Mouse (Mus musculus): ENCODE data around the gene P2ry1. TPM values are rescaled to one million over a fixed set of nuclear protein-coding genes. Genes with fewer than 3 reads are reported as not detected.

The P2ry1 gene
- total RNA-seq (2017) = 13.8 and 22.4 TPM in 2 replicates

DNA sequence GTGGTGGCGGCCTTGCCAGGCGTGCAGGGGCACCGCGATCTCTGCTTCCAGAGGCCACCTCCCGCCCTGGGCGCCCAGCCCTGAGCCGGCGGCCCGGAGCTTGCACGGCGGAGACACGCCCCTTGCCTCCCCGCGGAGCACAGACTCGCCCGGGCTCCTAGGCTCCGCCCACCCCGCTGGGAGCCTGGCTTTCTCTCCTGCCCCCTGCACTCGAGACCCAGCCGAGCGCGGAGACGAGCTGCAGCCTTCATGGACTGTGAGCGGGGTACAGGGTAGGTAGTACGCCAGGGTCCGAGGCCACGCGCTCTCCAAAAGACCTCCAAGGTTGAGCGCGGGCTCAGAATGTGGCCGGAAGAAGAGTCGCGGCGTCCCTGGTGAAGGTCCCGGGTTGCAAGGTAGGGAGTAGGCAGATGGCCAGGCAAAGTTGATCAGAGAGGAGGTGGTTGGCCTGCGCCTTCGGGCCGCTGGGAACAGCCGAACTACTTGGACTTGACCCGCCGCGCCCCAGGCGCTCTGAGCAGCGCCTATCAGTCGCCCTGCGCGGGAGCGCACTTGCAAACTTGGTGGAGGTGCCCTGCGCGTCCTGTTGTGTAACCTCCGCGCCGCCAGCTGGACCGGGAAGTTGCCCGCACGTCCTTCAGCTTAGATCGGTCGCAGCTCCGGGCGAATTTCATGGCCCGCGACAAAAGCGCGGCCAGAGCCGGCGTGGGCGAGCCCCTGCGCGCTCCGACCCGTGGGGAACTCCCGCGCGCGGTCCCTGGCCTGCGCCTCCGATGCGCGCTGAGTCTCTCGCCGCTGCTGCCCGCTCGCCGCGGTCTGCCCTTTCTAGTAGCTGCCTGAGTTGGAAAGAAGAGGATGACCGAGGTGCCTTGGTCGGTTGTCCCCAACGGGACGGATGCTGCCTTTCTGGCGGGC, at the start of gene P2ry1:
Gene P2ry1, plus strand, starts transcription at position 209 of the 915 bp plus-strand sequence.
- peak; percentile 82 for ATAC-seq (replicated peaks; ENCODE audit: low read depth, poor library complexity, severe bottlenecking)

DNA sequence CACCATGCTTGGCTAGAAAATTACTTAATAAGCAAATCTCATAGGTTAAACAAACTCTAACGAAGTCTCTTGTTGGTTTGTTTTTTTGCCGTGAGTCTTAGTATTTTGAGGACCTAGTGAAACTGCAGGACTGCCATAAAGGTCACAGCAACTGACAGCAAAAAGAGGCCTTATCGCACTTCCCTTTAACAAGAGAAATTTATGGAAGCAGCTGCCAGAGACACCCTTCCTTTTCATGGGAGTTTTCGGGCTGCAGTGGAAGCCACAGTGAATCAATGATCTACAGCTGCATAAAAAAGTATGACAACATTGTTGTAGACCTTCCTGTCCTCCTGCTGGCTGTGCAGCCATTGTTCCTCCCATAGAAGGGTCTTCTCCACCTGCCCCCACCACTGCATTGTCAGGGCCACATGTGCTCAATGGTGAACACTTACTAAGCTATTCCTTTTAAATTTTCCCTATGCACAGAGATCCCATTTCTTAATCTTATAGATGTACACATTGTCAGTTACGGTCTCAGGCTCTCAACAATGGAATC, 49.3 kb upstream of the P2ry1 start:
- 0 out of 2 replicates have a peak, but pooled peaks have one; percentile 15 for ATAC-seq (replicated peaks; ENCODE audit: low read depth, poor library complexity, severe bottlenecking)

DNA sequence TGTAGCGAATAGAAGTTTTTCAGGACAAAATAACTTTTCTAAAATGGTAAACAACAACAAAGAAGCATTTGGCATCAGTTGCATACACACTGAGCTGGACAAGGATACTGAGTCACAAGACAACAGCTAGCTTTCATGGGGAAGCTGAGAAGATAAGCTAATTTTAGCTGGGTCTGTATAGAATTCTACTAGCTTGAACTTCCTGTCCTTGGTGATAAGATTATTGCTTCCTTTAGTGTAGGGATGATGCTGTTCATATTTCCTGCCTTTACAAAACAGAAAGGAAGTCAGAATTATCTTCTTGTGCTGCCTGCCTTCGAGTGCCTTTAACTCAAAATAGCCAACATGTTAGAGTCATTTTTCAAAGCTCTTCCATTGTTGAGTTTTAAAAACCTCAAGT, 48.5 kb upstream of the P2ry1 start:
- peak; percentile 58 for ATAC-seq (replicated peaks; ENCODE audit: low read depth, poor library complexity, severe bottlenecking)

DNA sequence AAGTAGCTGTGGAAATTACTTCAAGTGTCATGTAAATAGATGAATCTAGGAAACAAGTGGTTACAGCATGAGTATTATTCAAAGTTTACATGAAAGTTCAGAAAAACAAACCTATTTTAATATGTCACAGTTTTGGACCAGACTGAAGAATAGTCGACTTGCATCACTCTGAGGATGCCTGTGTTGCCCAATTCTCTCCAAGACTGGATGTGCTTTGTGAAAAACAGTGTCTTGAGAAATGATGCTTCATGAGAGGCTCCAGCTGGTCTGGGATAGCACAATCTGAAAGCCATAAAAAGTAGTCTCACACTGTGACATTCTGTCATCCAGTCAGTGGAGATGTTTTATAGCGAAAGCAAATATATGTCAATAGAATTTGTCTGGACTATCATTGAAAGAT, 43.8 kb upstream of the P2ry1 start:
- no peak for ATAC-seq (replicated peaks; ENCODE audit: low read depth, poor library complexity, severe bottlenecking)

DNA sequence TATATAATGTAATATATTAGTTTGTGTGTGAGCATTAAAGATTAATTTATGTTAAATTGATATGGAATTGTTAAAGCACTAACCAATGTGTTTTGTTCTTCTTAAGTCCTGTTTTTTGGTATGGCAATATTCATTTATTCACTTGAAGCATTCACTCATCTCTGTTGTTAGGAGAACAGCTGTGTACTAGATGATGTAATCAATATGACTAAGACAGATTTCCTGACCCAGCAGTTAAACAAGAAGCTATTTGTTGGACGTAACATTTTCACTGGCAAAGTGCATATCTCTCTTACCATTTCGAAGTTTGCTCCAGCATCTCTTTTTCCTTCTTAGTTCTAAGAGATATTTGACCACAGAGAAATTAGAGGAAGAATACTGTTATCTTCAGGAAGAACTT, 37.5 kb upstream of the P2ry1 start:
- ATAC-seq (replicated peaks; ENCODE audit: low read depth, poor library complexity, severe bottlenecking) = no peak

DNA sequence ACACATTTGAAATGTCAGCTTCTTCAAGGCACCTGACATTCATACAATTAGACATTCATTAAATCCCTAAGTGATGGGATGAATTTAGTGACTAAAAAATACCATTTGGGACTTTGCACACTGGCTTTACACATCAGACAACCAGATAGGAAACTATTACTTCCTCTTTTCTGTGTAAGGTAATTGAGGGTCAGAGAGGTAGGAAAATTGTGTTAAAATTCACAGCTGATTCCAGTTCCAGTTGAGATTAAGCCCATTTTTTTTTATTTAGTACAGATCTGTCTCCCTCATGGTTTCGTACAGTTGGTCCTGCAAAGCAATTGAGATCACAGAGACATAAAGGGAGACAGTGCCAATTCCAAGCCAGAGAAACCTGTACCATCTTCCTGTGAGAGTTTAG, 27.7 kb upstream of the P2ry1 start:
- ATAC-seq (replicated peaks; ENCODE audit: low read depth, poor library complexity, severe bottlenecking) = peak; percentile 47; the same call in 1 of the 2 replicates

DNA sequence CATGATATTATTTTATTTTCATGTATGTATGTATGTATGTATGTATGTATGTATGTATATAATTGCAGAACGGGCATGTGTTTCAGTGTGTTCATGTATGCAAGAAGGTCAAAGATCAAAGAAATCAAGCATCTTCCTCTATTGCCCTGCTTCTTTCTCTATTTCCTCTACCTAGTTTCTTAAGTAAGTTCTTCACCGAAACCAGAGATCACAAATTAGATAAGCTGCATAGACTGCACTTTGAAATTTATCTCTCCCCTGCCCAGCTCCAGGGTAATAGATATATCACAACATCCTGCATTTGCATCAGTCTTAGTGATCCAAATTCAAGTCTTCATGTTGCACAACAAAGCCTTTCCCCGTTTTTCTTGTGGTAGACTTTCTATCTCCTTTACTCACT, 20.5 kb upstream of the P2ry1 start:
- no peak for ATAC-seq (replicated peaks; ENCODE audit: low read depth, poor library complexity, severe bottlenecking)

DNA sequence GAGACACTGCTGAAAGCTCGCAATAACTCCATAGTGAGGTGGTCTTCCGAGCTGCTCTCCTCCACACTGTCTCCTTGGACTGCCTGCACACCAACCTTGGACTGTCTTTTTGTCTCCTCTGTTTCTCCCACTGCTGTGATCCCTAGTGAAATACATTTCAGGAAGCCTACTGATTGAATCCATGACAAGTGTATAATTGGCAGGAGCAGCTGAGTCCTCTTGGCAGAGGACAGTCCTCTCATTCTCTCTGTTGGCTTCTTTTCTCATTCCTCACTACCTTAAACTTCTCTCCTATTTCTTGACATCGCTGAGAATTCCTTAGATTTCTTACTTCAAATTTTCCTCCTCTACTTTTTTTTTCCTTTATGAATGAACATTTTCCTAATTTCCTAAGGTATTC, 4.5 kb upstream of the P2ry1 start:
- no peak for ATAC-seq (replicated peaks; ENCODE audit: low read depth, poor library complexity, severe bottlenecking)

DNA sequence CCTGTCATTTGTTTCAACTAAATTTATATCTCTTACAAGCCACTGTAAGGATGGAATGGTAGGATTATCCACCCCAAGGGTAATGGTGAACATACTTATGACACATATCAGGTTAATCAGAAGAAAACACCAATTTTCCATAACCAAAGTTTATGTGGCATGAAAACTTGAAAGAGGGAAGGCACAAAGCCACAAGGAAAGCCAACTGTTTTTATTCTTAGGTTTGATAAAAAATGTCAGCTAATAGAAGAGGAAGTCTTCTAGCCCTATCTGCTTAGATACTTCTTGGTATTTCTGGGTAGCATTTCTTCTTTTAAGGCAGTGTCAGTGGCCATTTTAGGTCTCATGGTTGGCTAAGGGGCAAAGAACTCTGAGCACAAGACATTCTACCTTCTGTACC, 2.9 kb upstream of the P2ry1 start:
- peak; percentile 16; the same call in 1 of the 2 replicates for ATAC-seq (replicated peaks; ENCODE audit: low read depth, poor library complexity, severe bottlenecking)

DNA sequence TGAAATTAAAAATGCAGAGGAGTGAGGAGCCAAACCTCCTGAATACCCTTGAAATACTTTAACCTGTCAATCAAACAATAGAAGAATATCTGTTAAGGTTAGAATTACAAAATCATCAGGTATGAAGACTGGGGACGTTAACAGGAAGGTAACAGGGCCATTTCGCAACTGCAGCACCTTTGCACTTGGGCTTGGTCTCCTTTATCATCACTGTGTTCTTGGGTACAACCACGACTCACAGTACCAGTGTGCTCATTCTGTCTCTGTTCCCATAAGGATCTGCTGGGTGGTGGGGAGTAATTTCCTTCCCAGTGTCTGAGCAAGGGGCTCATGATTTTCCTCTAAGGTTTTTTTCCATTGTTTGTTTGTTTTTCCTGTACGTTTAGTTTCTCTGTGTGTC, 1.8 kb upstream of the P2ry1 start:
- ATAC-seq (replicated peaks; ENCODE audit: low read depth, poor library complexity, severe bottlenecking) = no peak

DNA sequence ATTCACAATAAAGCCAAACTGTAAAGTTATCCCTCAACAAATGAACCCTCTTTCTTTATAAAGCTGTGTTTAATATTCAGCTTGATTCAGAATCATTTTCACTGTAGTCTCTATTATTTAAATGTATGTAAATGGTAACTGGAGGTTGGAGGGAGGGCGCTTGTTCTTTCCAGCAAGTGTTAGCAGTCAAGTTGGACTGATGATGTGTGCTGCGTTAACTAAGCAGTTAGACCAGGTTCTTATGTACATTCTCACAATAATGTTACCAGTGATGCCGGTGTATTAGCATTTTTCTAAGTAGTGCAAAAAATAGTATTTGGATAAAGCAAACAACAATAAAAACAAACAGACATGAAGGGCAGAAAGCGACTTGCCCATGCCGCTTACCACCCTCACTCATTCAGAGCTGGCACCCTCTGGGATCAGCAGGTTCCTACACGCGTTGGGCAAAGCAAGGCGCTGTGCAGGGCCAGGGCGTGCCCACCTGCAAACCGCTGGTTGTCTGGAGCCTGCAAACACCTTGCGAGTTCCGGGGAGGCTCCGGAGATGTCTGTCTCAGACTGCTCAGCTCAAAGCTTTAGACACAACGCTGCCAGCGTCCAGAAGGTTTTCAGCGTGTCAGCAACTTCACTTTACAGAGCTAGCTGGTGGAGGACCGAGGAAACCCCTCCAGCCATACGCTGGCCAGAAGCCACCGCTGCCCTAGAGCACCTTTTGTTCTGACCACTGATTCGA, 576 bp upstream of the P2ry1 start:
- peak; percentile 30 for ATAC-seq (replicated peaks; ENCODE audit: low read depth, poor library complexity, severe bottlenecking)

DNA sequence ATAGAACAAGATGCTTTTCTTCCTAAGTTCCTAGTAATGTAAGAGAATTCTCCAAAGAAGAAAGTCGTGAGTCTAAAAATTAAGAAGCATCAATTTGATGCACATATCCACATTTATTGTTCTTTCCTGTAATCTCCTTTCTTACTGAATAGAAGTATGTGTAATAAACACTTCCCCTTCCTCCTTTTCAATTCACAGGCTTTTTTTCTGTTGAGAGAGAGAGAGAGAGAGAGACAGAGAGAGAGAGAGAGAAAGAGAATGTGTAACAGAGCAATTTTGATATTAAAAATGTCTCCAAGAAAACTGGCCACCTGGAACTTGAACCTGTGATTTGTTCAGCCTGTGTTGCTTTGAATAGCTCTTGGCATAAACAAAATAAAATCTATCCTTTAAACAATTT, 2.0 kb downstream of the P2ry1 start:
- ATAC-seq (replicated peaks; ENCODE audit: low read depth, poor library complexity, severe bottlenecking) = no peak

DNA sequence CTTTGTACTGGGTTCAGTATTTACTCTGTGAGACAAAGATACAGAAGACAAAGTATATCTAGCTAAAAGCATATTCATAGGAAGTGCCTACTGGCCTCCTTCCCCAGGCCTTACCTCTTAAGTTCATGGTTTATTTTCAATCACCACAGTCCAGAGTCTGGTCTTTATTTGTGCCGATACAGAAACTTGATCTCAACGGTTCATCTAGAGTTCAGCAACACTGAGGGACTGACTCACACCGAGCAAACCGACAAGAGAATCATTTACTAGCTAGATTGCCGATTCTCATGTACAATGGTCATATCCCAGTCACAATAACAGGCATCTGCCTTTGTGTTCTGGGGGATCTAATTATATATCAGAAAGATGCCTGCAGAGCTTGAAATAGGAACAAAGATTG, 9.1 kb downstream of the P2ry1 start:
- ATAC-seq (replicated peaks; ENCODE audit: low read depth, poor library complexity, severe bottlenecking) = no peak

DNA sequence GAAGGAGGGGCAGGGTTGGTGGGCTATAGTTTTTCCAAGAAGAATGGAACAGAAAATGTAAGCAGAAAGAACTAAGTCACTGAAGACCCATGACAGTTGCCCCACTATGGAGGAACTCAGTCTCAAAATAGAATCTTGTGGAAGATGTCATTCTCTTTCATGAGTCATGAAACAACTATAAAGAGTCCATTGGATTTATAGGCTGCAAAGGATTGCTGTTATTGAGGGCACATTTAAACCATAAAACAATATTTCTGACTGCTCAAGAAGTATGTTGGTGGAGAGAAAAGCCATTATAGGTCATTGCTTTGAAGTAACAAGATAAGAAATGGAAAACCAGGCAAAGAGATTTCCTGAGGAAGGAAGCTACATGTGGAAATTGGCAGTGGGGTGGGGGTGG, 10.0 kb downstream of the P2ry1 start:
- no peak for ATAC-seq (replicated peaks; ENCODE audit: low read depth, poor library complexity, severe bottlenecking)

DNA sequence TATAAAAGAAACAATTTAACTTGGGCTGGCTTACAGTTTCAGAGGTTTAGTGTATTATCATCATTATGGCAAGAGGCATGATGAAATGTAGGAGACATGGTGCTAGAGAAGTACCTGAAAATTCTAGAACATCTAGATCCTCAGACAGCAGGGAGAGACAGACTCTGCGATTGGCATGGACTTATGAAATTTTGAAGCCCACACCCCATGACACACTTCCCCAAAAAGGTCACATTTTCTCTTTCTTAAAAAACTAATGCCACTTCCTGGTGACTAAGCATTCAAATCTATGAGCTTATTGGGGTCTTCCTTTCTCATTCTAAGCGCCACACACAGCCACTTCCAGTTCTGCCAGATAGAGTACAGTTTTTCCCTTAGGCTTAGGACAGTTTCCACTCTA, 14.1 kb downstream of the P2ry1 start:
- peak; percentile 83 for ATAC-seq (replicated peaks; ENCODE audit: low read depth, poor library complexity, severe bottlenecking)

DNA sequence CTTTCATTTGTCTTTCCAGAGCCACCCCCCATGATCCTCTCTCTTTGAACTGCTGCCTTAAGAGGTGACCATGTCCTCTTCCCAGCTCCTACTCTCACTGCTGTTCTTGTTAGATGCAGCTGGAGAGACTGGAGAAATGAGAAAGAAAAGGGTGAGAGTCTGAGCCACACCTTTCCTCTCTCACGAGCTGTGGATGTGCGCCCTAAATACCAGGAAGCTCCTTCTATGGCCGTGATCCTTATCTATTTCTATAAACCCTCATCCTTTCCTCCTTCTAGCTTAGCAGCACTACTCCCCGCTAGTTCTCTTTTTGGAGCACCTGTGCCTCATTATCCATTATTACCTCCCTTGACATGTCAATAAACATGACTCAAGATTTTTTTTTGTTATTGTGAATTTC, 29.5 kb downstream of the P2ry1 start:
- ATAC-seq (replicated peaks; ENCODE audit: low read depth, poor library complexity, severe bottlenecking) = peak; percentile 21; the same call in 1 of the 2 replicates

DNA sequence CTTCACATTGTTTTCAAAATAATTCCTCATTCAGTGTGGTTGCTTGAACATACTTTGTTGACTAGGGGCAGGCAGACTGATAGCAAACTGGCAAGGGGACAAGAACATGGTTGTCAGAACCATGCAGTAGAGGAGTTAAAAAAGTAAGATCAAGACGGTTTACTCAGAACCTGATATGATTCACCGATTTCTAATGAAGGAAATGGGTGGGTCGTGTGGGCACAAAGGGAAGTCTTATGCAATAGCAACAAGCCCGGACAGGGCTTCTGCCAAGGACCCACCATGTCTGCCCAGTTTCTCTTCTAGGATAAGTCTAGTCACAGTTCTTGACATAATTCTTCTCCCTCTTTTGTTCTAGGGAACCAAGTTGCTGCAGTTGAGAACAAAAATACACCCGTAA, 33.0 kb downstream of the P2ry1 start:
- ATAC-seq (replicated peaks; ENCODE audit: low read depth, poor library complexity, severe bottlenecking) = peak; percentile 79

DNA sequence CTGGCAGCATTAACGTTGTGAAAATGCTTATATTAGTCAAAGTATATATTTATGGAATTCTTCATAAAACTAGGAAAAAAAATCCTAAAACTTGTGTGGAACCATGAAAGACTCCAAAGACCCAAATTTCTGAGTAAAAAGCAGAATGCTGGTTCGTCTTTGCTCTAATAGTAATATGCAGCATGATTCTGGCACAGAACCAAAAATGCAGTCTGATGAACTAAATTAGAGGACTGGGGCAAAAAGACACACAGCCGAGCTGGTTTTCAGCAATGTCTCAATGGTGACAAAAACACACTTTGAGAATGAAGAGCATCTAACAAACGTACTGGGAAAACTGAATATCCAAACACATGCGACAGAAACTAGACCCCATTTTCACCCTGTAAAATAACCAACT, 37.3 kb downstream of the P2ry1 start:
- no peak for ATAC-seq (replicated peaks; ENCODE audit: low read depth, poor library complexity, severe bottlenecking)

DNA sequence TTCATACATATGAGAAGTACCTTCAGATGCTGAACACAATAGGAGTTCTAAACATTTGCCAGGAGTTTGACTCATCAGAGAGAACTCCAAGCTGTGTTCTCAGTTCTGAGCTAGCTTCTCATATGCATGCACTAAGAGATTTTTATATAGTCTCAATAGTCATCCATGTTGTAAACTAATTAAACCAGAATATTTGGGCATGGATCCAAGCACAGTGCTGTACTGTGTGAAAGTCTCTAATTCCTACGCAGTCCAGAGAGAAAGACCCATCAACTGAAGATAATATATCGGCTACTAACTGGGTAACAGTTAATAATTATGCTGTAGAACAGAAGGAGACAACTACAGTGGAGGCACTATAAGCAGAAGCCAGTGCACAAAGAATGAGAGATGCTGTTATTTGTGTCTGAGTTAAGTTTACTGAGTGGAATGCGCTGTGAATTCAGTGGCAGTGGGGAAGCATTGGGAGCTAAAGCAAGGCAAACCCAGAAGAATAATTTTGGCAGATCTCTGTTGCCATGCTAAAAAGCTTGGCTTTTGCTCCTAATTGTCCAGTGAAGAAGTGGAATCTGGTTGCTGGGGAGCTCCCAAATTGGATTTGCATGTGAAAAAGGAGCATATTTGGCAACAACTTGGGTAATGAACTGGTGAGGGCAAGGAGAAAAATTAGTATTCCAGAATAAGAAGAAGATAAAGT, 47.5 kb downstream of the P2ry1 start:
- ATAC-seq (replicated peaks; ENCODE audit: low read depth, poor library complexity, severe bottlenecking) = no peak

Measured in common myeloid progenitor, adult 5-6 weeks (primary cell).